Mouse (Mus musculus) neutrophil, adult 5-6 weeks (primary cell): Measurements from ENCODE around the gene Nlrc4. TPM values are rescaled to one million over a fixed set of nuclear protein-coding genes. Genes with fewer than 3 reads are reported as not detected.
"Not testable (repeated sequence)": the region's sequence is repeated elsewhere in the genome, so short reads cannot be mapped to it uniquely, and the experiment has no call there.

Source experiments
- ATAC-seq: fragments of 151-379, 151-347 bp; 2 replicates; pipeline ENCODE4 v1.8.0; 2017; ENCODE audit warnings: mild to moderate bottlenecking, moderate TSS enrichment; ENCODE audit not compliant: insufficient number of reproducible peaks, poor library complexity, low FRiP score, severe bottlenecking; ENCODE audit errors: extremely low read depth
- total RNA-seq: library from RNA; stranded (forward); fragments of 200-1000 nt; gene quantifications from 2 replicates; pipeline ENCODE4 v1.2.3, GENCODE M21; 2017

The Nlrc4 gene
- 14.4 and 15.6 TPM in 2 replicates for total RNA-seq

DNA sequence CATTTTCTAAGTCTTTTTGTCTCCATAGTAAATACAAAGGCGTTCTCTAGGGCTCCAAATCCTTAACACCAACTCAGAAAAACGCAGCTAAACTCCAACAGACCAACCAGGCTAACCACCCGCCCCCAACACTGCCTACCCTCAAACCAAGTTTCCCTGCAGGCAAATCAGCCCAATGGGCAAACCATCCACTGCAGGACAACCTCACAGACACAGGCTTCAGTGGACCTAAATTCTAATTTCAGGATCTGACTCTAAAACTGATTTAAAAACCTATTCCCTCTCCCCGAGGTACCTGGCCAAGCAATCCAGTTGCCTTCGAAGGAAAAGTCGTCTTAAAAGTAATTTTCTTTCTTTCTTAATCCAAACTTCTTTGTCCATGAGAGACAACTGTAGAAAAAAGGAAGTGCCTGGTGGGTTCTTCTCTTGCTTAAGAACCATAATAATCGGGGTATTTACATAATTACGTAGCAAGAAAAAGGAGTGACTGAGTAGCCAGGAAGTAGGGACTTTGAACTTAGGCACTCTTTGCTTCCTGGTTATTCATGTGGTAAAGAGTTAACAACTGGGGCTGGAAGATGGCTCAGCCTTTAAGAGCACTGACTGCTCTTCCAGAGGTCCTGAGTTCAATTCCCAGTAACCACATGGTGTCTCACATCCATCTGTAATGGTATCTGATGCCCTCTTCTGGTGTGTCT is at the start of gene Nlrc4:
Nlrc4 (minus strand) TSS at position 432 of the 698 bp plus-strand sequence.
- ATAC-seq: peak; percentile 90

- 0 out of 2 replicates have a peak, but pooled peaks have one; percentile 19 for ATAC-seq
Measured at GRCm38 (mm10) chr17:74508600-74508999, 49.7 kb upstream of the Nlrc4 start.

DNA sequence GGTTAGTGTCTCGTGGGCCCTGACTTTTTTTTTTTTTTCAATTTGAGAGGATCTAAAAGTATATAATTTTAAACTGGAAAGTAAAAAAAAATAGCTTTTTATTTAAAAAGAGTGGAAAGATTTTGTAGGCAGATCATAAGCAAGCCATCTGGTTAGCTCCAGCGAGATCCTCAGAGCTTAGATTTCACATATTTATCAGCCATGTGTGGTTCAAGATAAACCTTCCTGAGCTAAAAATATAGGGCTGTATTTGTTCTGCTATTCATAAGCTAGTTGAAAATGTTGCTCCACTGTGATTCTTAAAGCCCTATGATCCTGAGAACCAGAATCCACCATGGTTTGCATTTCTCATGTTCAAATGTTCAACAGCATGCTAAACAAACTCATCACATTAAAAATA is 49.0 kb upstream of the Nlrc4 start:
- no peak for ATAC-seq

DNA sequence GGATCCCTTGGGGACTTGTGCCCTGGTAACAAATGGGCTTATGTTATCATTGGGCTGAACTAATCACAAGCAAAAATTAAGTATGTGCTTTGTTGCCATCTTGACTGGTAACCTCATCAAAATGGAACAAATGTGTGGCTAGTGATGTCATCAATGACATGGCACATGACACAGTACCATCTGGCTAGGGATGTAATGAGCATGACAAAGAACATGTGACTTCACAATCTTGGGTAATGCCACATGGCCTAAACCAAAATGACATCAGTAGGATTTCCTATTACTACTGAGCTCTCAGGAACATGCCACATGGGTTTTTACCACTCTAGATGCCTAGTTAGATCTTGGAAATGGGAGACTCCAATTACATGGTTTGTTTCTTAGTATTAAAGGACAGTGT is 42.1 kb upstream of the Nlrc4 start:
- 0 out of 2 replicates have a peak, but pooled peaks have one; percentile 13 for ATAC-seq

DNA sequence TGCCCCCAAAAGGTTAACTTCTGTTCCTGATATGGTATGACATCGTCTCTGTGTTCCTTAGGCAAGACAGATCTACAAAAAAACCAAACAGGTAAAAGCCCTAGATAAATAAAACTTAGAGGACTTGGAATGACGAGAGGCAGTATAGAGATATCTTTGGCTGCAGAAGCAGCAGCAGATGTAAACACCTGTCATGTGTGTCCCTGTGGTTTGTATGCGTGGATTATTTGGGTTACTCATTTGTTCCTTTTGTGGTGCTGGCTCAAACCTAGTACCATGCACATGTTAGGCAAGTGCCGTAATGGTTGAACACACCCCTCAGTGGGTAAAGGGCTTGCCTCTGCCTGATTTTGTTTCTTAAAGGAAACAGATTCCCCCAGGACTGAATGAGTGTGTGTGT is 41.3 kb upstream of the Nlrc4 start:
- no peak for ATAC-seq

DNA sequence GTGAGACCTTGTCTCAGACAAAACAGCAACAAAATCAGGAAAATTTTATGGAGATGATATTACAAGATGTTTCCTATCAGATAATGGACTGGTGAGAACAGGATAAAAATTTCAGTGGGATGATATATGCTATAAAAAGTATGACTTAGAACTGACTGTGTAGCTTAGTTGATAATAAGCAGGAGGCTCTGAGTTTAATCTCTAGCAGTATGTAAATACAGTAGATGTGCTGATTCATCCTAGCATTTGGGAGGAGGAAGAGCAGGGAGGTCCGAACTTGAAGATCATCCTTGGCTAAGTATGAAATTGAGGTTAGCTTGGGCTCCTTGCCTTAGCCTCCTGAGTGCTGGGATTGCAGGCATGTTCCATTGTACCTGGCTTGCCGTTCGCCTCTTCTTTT is 32.6 kb upstream of the Nlrc4 start:
- no peak for ATAC-seq

- ATAC-seq: no peak
Measured at GRCm38 (mm10) chr17:74489901-74490220, 30.9 kb upstream of the Nlrc4 start.

DNA sequence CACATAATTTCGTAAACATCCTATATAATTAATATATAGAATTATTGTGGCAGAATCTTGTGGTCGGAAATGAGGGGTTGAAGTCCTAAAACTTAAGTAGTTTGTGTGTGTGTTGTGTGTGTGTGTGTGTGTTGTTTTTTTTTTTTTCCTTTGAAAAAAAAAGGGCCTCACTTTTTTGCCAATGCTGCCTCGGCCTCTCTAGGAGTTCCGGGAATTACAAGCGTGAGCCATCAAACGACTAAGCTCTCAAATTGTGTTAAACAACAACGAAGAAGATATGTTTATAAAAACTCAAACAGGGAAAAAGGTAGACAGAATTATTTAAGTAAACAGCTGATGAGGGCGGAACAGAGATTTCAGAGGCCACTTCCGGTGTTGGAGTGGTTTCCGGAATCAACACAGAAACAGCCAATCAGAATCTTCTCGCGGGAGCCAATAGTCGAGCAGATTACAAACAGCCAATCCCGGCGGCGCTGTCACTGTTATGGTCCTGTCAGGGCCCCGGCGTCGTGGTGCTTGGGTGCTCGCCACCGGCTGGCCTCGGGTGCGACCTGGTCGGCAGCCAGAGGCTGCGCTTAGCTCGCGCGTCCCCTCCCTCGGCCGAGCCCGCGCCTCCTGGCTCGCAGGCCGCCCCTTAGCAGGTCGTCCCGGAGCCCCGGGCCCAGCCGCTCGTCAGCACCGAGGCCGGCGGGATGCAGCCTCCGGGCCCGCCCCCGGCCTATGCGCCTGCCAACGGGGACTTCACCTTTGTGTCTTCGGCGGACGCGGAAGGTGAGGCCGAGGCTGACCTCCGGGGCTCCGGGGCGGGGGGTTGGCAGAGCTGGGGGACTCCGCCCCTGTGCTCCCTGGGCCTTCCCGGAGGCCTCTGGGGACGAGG is 30.3 kb upstream of the Nlrc4 start, which contains the start of gene Yipf4:
Yipf4 (plus strand) TSS at position 470 of the 877 bp plus-strand sequence.
- ATAC-seq: peak; percentile 100

- no peak for ATAC-seq
Measured at GRCm38 (mm10) chr17:74480361-74481069, 21.6 kb upstream of the Nlrc4 start.

DNA sequence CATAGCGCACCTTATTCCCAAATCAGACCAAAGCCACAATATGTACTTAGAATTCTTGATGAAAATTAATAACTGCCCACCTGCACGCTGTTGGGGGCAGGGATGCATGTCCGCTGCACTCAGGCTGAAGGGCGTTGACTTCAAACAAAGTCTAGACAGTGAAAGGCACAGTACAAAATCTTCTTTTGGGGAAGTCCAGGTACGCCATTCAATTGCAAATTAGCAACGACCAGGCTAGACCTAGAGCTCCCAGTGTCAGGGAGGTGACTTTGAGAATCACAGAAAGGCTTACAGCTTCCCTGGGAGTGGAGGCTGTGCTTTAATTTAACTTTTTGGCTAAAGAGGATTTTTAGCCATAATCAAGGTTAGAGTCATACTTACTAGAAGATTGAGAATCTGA is 11.2 kb upstream of the Nlrc4 start:
- ATAC-seq: not testable (repeated sequence)

DNA sequence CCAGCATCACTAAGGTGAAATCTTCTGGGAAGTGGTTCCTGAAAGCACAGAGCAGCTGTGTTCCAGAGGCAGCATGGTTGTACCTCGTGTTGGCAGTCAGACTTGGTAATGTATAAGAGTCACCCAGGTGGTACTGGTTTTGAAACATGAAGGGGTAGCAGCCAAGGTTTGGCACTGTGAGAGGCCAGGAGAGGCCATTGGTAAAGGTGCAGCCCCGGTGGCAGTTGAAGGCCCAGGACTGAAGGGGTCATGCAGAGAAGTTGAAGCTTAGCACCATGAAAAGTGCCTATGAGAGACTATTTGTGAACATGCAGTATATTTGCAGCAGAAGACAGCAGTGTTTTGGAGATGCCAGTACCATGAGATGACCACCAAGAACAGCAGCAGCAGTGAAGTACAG is 9.0 kb upstream of the Nlrc4 start:
- ATAC-seq: not testable (repeated sequence)

DNA sequence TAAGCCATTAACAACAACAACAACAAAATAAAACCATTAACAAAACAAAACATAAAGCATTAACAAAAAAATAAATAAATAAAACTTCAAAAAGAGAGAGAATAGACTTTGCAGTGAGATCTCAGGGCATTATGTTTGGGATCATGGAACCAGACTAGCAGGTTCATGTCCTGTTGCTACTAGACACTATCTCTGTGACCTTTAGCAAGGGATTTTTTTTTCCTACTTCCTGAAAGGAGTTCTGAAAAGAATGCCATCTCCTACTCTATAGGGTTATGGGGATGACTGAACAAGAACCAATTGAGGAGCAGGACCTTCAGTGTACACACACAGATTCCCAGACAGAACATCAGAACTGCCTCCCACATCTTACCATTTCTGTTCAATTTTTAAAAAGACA is 4.6 kb upstream of the Nlrc4 start:
- no peak for ATAC-seq

DNA sequence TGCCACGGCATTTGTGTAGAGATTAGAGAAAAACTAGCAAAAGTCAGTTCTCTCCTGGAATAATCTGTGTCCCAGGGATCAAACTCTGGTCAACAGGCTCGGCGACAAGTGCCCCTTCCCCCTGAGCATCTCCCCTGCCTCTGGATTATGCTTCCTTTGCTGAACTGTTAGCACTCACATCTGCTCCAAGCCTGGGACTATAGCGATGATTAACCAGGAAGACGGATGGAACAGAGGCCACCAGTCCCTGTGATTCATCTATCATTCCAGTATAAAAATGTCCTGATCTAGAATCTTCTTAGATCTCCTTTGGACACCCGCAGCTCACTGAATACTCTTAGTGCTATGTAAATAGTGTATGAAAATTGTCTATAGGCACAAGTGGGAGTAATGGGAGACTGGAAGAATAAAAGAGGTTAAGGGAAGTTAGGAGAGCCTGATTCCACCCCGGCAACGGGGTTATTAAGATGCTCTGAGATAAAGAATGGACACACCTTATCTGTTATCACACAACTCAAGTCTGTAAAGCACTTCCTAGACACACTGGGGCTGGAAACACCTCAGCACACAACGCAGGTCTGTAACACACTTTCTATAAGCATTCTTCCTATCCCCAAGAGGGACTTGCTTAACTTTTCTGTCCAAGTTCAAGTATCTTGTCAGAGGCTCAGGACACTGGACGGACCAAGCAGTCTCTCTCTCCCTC is 817 bp downstream of the Nlrc4 start:
- no peak for ATAC-seq

DNA sequence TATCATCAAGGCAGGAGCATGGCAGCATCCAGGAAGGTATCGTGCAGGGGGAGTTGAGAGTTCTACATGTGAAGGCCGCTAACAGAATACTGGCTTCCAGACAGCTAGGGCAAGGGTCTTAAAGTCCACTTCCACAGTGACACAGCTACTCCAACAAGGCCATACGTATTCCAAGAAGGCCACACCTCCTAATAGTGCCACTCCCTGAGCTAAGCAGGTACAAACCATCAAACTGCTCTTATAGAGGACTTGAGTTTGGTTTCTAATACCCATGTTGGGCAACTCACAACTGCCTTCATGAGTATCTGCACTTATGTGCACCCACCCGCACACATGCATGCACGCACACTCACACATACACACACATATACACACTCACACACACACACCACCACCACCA is 2.1 kb downstream of the Nlrc4 start:
- ATAC-seq: no peak

GRCm38 (mm10) chr17:74455426-74455825 is 3.5 kb downstream of the Nlrc4 start:
- ATAC-seq: no peak

GRCm38 (mm10) chr17:74454660-74455059 is 4.3 kb downstream of the Nlrc4 start:
- ATAC-seq: no peak

GRCm38 (mm10) chr17:74453928-74454327 is 5.0 kb downstream of the Nlrc4 start:
- no peak for ATAC-seq

DNA sequence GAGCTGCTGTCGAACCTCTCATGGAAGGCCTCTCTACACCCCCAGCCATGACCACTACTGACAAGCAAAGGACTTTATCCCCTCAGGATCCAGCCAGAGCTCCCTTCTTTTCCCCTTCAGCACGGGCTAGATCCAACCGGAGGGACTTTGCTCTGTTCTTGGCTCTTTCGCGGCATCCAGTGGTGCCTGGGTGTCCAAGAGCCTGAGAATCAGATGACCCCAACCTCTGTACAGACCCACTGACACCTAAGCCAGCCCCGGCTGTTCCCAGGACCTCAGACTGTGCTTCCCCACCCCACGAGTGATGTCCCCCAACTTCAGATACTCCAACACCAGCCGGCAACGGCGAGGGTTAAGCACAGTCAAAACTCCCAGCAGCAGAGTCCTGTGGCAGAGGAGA is 9.2 kb downstream of the Nlrc4 start:
- no peak for ATAC-seq

DNA sequence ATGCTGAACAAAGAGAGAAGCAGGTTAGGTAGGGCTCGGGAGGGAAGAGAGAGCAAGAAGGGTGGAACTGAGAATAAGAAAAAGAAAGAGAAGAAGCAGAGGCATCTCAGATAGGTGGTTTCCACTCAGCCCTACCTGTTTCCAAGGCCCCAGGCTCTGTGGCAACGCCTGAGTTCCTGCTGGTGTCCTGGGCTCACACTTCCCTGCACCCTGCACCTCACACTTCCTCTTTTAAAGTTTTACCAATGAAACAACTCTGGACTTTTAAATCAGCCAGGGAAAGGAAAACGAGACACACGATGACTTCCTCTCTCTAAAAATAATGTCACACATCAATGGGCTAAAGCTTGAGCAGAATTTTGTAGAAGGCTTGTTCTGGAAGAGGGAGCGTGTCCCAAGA is 18.5 kb downstream of the Nlrc4 start:
- peak; percentile 82; the same call in 1 of the 2 replicates for ATAC-seq
